Mouse (Mus musculus) spleen, postnatal 10 days (tissue): ENCODE results near the gene Sh3bp5.

Experiments used
- DNase-seq, 2 experiments: peaks; one replicate each; pipeline ENCODE4 v3.0.0; 2021 to 2022; ENCODE audit warnings: low spot score in 2 of 2

Sh3bp5 gene

DNA sequence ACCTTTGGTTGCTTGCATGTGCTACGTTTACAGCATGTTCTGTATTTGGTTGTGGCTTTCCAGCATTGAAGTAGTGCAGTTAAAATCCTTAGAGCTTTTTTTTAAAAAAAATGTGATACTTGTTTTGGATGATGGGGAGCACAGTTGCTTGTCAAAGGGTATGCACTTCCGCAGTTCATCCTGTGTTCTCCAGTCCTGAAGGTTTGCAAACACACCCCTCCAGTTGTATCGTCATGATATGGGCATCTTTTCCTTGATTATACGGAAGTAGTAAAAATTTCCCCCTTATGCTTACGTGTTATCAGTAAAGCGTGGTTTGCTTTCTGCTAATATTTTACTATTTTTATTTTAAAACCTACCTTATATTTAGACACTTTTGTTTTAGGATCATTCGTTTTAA lies 98.5 kb downstream of the Sh3bp5 start:
- DNase-seq: no peak

DNA sequence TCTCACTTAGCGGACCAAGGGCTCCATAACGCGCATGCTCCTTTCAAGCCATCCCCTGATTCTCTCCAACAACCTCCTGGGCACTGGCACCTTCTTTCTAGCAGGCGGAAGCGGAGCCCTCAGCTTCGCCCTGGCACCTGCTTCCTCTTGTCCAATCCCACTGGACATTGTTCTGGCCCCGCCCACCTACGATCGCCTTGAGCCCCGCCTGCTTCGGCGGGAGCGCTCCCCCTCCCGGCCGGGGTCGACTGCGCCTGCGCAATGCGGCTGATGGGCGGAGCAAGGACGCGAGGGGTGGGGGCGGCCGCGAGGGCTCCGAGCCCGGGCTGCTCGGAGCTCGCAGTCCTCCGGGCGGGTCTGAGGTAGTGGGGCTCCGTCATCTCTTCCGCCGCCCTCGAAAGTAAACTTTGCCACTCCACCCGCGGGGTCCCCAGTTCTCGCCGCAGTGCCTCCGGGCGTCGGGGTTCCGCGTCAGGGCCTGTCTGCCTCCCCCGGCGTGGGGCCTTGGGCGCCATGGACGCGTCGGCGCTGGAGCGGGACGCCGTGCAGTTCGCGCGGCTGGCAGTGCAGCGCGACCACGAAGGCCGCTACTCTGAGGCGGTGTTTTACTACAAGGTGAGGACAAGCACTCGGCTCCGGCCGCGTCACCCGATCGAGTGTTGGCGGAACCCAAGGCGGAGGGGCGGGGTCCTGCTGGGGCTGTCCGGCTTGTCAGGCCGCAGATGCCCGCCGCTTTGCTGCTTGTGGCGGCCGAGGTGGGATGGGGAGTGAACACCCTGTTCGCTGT lies 99.3 kb downstream of the Sh3bp5 start, which contains the start of gene Capn7:
TSS of gene Capn7 (plus strand) at position 270 of the 787 bp plus-strand sequence.
- peak; percentile 99 for DNase-seq

DNA sequence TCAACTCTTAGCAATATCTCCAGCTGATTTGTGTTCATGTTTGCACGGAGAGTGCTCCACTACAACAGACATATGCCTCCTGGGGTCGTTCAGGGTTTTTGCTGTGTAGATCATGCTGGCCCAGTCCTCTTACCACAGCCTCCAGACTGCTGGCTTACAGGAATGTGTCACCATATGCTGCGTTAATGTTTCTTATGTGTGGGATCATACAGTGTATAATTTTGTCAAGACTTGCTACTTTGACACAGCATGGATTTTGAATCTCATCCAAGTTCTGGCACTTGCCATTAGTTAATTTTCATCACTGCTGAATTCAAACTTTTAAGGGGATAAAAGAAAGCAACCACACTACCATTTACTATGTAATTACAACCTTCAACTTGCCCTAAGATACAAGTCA lies 100.1 kb downstream of the Sh3bp5 start:
- DNase-seq: no peak

DNA sequence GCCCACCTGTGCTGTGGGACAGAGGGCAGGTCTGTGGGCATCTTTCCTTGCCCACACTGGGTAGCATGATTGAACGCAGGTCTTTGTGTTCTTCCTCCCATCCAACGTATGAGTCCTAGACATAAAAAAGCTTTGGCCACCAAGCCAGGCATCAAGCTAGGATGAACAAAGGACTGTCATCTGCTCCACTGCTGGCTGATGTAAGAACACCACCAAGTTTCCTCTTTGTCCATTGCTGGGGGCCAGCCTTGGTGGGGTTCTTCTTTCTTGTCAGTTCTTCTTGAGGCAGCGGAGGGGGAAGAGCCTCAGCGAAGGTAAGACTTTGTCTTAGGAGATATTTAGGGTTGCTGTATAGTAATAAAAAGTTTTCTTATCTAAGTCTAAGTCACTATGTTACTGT lies 104.9 kb downstream of the Sh3bp5 start:
- DNase-seq: no peak

DNA sequence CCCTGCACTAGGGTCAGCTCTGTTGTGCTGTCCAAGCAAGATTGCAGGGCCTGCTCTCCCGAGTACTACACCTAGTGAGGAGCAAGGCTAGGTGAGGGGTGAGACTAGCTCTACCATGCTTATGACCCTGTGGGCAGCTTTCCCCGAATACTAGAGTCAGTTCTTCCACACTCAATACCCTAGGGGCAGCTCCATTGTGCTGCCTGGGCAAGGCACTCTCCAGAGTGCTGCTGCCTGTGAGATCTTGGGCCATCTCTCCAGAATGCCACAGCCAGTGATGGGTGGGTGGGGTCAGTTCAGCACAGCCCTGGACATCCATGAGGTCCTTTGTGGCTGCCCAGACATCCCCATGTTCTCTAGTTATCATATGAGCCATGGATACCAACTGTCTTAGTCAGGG lies 106.1 kb downstream of the Sh3bp5 start:
- no peak for DNase-seq

DNA sequence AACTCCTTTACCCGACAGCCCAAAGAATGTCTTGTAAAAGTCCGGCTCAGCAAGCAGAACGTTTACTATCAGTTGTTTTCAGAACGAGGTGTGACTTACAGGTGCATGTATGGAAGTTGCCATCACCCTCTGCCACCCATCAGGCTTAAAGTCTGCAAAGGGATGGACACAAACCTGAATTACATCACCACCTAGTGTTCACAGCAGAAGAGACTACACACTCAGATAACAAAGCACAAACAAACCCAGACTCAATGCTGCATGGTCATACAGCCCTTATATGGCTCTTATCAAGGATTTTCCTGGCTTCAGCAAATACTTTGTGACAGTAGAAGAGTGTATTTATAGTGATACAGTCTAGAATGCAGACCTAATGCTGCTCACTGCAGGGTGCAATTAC lies 108.2 kb downstream of the Sh3bp5 start:
- DNase-seq: no peak

DNA sequence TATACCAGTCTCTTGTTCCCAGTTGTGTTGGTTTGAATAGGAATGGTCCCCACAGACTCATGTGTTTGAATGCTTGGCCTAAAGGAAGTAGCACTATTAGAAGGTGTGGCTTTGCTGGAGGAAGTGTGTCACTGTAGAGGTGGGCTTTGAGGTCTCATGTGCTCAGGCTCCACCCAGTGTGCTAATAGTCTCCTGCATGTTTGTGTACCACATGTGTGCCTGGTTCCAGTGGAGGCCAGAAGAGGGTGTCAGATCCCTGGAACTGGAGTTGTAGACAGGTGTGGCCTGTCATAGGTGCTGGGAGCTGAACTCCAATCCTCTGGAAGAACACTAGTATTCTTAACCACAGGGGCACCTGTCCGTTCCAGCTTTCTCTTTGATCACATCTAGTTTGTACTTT lies 108.7 kb downstream of the Sh3bp5 start:
- no peak for DNase-seq

DNA sequence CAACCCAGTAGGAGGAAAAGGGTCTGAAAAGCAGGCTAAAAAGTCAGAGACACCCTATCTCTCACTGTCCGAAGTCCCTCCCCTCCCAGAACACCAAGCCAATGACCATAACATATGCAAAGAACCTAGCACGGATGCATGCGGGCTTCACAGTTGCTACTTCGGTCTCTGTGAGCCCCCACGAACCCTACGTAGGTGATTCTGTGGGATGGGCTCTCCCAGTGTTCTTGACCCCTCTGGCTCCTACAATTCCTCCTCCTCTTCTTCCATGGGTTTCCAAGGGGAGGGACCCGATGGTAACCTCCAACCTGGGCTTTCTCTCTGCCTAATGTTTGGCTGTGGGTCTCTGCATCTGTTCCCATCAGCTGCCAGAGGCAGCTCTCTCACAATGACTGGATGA lies 109.1 kb downstream of the Sh3bp5 start:
- peak in 1 of 2 experiments; percentile 6 for DNase-seq

DNA sequence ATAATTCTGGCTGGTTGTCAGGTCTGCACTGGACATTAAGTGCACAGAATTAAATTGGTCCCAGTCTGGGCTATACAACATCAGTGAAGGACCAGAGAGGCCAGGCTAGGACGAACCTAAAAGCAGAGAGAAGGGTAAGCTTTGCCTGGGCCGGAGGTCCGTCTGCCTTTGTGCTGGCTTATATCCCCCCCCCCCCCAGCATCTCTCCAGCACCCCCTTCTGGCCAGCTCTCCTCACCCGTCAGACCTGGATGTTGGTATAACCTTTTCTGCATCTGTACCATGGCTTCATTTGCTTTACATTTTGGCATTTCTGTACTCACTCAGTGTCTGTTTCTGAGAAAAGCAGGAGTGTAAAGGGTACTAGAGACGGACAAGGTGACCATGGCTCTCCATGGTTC lies 110.3 kb downstream of the Sh3bp5 start:
- DNase-seq: peak in 1 of 2 experiments; percentile 54

DNA sequence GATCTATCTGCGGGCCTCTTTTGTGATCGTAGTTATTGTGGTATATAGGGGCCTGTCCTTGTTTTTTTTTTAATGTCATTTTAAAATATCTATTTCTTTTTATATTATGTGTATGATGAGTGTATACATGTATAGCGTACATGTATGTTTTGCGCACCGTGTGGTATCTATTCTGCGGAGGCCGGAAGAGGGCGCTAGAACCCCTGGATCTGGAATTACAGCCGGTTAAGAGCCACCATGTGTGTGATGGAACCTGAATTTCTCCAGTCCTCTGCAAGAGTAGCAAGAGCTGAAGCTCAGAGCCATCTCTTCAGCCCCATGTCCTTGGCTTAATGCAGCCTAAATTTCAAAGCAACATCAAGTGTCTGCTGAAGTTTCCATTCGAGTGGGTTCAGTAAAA lies 111.0 kb downstream of the Sh3bp5 start:
- DNase-seq: peak in 1 of 2 experiments; percentile 63

DNA sequence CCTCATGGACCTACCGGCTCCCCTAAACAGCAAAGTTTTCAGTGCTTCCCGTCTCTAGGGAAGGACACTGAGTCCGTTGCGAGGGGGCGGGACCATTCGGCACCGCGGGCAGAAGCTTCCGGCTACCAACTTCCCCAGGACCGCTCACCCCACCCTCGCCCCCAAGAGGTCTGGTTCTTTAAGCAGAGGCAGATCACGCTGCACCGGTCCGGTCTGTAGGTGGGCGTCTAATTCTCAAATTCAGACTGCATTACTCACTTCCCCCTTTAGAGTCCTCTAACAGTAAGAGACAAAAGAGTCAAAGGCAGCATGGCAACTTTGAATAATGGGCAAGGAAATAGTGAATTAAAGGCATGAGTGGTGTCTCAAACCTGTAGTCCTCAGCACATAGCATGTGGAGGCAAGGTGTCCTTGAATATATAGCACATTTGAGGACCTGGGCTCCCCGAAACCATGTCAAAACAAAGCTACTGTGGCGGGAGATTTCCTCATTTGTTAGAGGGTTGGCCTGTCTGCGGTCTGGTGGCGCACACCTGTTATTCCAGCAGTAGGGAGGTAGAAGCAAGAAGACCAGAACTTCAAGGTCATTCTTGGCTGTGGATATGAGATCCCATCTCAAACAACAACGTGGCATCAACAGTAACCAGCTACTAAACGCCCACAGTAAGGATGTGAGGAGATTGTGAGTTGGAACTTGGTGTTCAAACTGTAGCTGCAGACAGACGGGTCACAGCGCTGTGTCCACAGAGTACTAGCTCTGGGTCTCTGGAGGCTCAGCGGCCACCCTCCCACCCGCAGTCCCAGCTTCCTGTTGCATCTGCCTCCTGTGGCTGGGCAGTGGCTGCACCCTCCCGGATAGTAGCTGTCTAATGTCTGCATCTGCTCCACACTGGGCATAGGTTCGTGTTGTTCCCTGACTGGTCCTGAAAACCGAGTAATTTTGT lies 111.8 kb downstream of the Sh3bp5 start, which contains the start of gene Dnah1:
TSS of gene Dnah1 (minus strand) at position 48 of the 944 bp plus-strand sequence.
- peak; percentile 44 to 79 for DNase-seq

DNA sequence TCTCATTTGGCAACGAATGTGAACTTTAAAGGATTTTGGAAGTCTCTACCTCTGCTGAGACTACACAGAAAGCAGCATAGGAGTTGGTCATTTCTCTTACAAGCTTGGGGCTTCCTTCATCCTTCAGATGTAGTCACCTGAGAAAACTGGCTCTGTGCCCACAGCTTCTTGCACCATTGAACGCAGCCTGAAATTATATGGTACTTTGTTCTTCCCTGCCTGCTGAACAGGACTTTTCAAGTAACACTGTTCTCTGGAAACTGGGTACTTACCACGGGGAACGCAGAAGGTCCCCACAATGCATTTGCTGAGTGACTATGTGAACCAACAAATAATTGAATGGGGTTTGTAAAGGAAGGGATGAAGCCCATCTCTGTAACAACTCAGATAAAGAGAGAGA lies 112.7 kb downstream of the Sh3bp5 start:
- DNase-seq: peak in 1 of 2 experiments; percentile 14

DNA sequence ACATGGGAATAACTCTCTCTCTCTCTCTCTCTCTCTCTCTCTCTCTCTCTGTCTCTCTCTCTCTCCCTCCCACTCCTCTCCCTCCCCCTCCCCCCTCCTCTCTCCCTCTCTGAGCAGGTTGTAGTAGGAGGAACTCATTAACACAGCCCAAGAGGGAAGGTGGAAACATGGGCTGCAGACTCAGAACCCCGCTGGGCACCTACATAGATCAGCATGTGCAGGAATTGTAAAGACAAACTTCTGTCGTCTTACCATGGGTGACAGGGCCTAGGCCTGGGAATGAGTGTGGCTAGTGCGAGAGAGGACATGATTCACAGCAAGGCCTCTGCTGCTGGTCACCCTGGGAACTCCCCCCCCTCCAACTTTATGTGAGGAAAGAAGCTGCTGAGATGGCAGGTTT lies 113.7 kb downstream of the Sh3bp5 start:
- DNase-seq: peak in 1 of 2 experiments; percentile 8

DNA sequence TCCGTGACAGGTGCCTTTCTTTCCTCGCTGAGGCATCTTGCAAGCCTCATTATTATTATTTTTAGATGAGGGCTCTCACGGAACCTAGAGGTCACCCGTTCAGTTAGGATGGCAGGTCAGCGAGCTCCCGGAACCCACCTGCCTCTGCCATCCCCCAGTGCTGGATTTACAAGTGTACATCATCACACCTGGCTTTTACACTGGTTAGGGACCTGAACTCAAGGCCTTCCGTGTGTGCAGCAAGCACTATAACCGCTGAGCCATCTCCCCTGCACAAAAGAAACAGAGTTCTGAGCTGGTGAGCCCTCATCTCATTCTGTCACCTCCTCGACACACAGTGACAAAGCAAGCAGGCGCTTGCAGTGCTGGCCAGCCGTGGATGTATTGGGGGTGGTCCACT lies 114.7 kb downstream of the Sh3bp5 start:
- peak in 1 of 2 experiments; percentile 9 for DNase-seq

DNA sequence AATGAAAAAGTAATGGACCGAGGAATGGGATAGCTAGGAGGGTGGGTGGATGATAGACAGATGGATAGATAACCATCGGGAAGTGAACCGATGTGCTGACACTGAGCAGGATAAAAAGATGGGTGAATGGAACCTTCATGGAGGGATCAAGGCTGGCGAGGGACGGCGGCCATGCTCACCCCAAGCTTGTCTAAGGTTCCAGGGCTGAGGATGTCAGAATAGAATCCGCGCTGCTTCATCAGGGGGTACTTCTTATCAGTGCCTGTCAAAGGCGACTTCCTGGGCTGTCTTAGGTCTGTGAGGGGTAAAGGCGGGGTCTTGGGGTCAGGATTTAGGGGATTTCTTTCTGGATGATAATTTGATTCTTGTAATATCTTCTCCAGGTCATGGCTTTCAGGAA lies 116.3 kb downstream of the Sh3bp5 start:
- DNase-seq: peak in 1 of 2 experiments; percentile 7

DNA sequence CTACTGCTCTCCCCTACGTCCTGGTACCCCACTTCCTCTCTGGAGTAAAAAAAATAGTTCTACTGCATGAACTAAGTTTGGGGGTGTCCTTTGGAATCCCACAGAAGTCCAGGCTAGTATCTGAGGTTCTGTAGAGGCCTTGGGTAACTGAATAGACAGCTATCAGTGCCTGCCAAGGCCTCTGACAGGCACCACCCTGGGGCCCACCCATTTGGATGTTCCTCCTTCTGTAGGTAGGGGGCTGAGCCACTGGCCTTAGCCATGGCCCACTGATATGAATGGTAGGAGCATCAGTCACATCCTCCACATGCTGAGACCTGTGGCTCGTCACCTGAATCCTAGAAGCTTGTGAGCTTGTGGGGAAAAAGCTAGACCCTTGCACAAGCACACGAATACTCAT lies 118.1 kb downstream of the Sh3bp5 start:
- DNase-seq: no peak

DNA sequence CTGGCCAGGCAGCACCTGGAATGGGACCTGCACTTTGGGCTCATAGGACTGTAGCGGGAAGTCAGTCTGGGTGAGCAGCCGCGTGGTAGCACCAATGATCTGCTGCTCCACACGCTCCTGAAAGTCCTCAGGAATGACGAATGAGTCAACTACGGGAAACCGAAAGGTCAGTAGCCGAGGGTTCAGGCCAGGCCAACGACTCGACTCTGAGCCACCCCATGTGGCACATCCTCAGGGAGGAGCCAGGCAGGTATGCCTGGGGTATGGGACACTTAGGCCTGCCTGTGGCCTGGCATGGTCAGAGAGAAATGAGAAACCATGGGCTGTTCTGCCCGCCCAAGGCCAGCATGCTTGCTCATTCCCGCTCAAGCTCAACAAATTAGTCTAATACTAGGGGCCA lies 119.3 kb downstream of the Sh3bp5 start:
- no peak for DNase-seq

DNA sequence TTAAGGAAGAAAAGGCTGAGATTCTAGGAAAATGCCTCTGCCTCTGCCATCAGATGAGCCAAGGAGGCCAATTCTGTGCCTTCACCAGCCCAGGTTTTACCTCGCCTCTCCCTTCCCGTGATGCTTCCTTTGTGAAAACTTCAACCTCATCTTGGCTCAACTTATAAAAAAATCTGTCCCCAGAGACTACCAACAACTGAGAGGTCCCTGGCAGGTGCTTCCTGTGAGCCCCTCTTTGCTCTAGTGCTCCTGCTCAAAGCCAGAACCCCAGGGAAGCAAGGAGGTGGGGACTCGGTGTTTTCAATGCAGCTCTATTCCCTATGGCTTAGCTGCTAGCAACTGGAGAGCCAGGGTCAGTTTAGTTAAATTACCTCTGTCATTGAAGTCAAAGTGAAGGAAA lies 122.7 kb downstream of the Sh3bp5 start:
- peak in 1 of 2 experiments; percentile 41 for DNase-seq
